Mouse (Mus musculus): Measurements from ENCODE around the gene Vmn1r139. TPM values are rescaled to one million over a fixed set of nuclear protein-coding genes. Genes with fewer than 3 reads are reported as not detected.
"Not testable (repeated sequence)": the region's sequence is repeated elsewhere in the genome, so short reads cannot be mapped to it uniquely, and the experiment has no call there.

Vmn1r139 gene
- not detected in 2 replicates for polyA plus RNA-seq (2015; fragmentation: Nextera tagmentation; extraction: Ambion mirVana)

- H3K36me3 ChIP-seq (replicated peaks); H3K4me3 ChIP-seq (replicated peaks); H3K9ac ChIP-seq; H3K9me3 ChIP-seq (replicated peaks); ATAC-seq (ENCODE audit: insufficient read depth); H3K27me3 ChIP-seq; H3K27ac ChIP-seq (replicated peaks); H3K4me1 ChIP-seq (replicated peaks); H3K4me2 ChIP-seq: not testable (repeated sequence)
- WGBS (ENCODE audit: insufficient replicate concordance) = no CpG with 5 or more reads among the region's 7 CpGs
Observed at GRCm38 (mm10) chr7:22068757-22069156, at the start of gene Vmn1r139. Gene Vmn1r139 (plus strand): TSS chr7:22069057.

GRCm38 (mm10) chr7:22028797-22029196, 40.1 kb upstream of the Vmn1r139 start, which contains the start of gene Vmn1r138:
Gene Vmn1r138 (minus strand): TSS chr7:22028897.
- not testable (repeated sequence) for H3K9ac ChIP-seq; H3K4me1 ChIP-seq (replicated peaks); H3K36me3 ChIP-seq (replicated peaks); H3K27me3 ChIP-seq; H3K4me2 ChIP-seq; H3K9me3 ChIP-seq (replicated peaks); H3K4me3 ChIP-seq (replicated peaks); H3K27ac ChIP-seq (replicated peaks); ATAC-seq (ENCODE audit: insufficient read depth)
- no CpG with 5 or more reads among the region's 2 CpGs for WGBS (ENCODE audit: insufficient replicate concordance)

- H3K9me3 ChIP-seq (replicated peaks); H3K27ac ChIP-seq (replicated peaks); H3K4me2 ChIP-seq; H3K4me3 ChIP-seq (replicated peaks); H3K9ac ChIP-seq; H3K4me1 ChIP-seq (replicated peaks); ATAC-seq (ENCODE audit: insufficient read depth); H3K27me3 ChIP-seq; H3K36me3 ChIP-seq (replicated peaks): not testable (repeated sequence)
- no CpG with 5 or more reads among the region's 1 CpGs for WGBS (ENCODE audit: insufficient replicate concordance)
Observed at GRCm38 (mm10) chr7:22056205-22056604, 12.7 kb upstream of the Vmn1r139 start, which contains the start of gene Gm6176. Gene Gm6176 (minus strand): TSS chr7:22056305.

GRCm38 (mm10) chr7:22118145-22118544, 49.3 kb downstream of the Vmn1r139 start, which contains the start of gene Gm16451:
Gene Gm16451 (minus strand): TSS chr7:22118245.
- WGBS (ENCODE audit: insufficient replicate concordance) = no CpG with 5 or more reads among the region's 2 CpGs
- not testable (repeated sequence) for H3K9me3 ChIP-seq (replicated peaks); H3K27me3 ChIP-seq; H3K4me3 ChIP-seq (replicated peaks); H3K9ac ChIP-seq; ATAC-seq (ENCODE audit: insufficient read depth); H3K36me3 ChIP-seq (replicated peaks); H3K4me1 ChIP-seq (replicated peaks); H3K4me2 ChIP-seq; H3K27ac ChIP-seq (replicated peaks)

- not testable (repeated sequence) for H3K4me3 ChIP-seq (replicated peaks); H3K27me3 ChIP-seq; H3K36me3 ChIP-seq (replicated peaks); ATAC-seq (ENCODE audit: insufficient read depth); H3K4me2 ChIP-seq; H3K9me3 ChIP-seq (replicated peaks); H3K9ac ChIP-seq; H3K27ac ChIP-seq (replicated peaks); H3K4me1 ChIP-seq (replicated peaks)
- no CpG with 5 or more reads among the region's 5 CpGs for WGBS (ENCODE audit: insufficient replicate concordance)
Observed at GRCm38 (mm10) chr7:22134641-22135040, 65.8 kb downstream of the Vmn1r139 start, which contains the start of gene Gm10666. Gene Gm10666 (minus strand): TSS chr7:22134741.

Other genes starting within 250 kb of the Vmn1r139 start
- gene Vmn1r135, start 236.7 kb upstream of the Vmn1r139 start, polyA plus RNA-seq (2015; fragmentation: Nextera tagmentation; extraction: Ambion mirVana) = not detected in 2 replicates
- gene Gm5725, start 224.8 kb upstream of the Vmn1r139 start, polyA plus RNA-seq (2015; fragmentation: Nextera tagmentation; extraction: Ambion mirVana) = not detected in 2 replicates
- not detected in 2 replicates for gene Gm5891, start 147.8 kb upstream of the Vmn1r139 start, polyA plus RNA-seq (2015; fragmentation: Nextera tagmentation; extraction: Ambion mirVana)
- gene Vmn1r137, start 74.5 kb upstream of the Vmn1r139 start, polyA plus RNA-seq (2015; fragmentation: Nextera tagmentation; extraction: Ambion mirVana) = not detected in 2 replicates
- not detected in 2 replicates for gene Vmn1r138, start 40.2 kb upstream of the Vmn1r139 start, polyA plus RNA-seq (2015; fragmentation: Nextera tagmentation; extraction: Ambion mirVana)
- not detected in 2 replicates for gene Gm6176, start 12.8 kb upstream of the Vmn1r139 start, polyA plus RNA-seq (2015; fragmentation: Nextera tagmentation; extraction: Ambion mirVana)
- gene Gm16451, start 49.2 kb downstream of the Vmn1r139 start, polyA plus RNA-seq (2015; fragmentation: Nextera tagmentation; extraction: Ambion mirVana) = not detected in 2 replicates
- not detected in 2 replicates for gene Gm10666, start 65.7 kb downstream of the Vmn1r139 start, polyA plus RNA-seq (2015; fragmentation: Nextera tagmentation; extraction: Ambion mirVana)
- not detected in 2 replicates for gene Vmn1r142, start 95.0 kb downstream of the Vmn1r139 start, polyA plus RNA-seq (2015; fragmentation: Nextera tagmentation; extraction: Ambion mirVana)
- gene Vmn1r143, start 120.3 kb downstream of the Vmn1r139 start, polyA plus RNA-seq (2015; fragmentation: Nextera tagmentation; extraction: Ambion mirVana) = not detected in 2 replicates
- not detected in 2 replicates for gene Gm8653, start 132.2 kb downstream of the Vmn1r139 start, polyA plus RNA-seq (2015; fragmentation: Nextera tagmentation; extraction: Ambion mirVana)
- not detected in 2 replicates for gene Gm8453, start 160.4 kb downstream of the Vmn1r139 start, polyA plus RNA-seq (2015; fragmentation: Nextera tagmentation; extraction: Ambion mirVana)

Measured in liver, embryonic 15.5 days (tissue).